Mouse (Mus musculus): ENCODE results near the gene Edn1. TPM values are rescaled to one million over a fixed set of nuclear protein-coding genes. Genes with fewer than 3 reads are reported as not detected.

Edn1 gene
- polyA plus RNA-seq, 1 experiment from 2014 or later = 0.99 TPM

- H3K4me1 ChIP-seq (ENCODE audit: control insufficient read depth, insufficient read depth, low read length) = 0 out of 2 replicates have a peak, but pooled peaks cover 3% of the 10 kb centered on the region
- H3K9me3 ChIP-seq (ENCODE audit: control insufficient read depth, low read length) = no peaks in the 10 kb centered on the region
- H3K4me3 ChIP-seq (ENCODE audit: low read depth, low read length) = no peak overlapping the region
- ATAC-seq (ENCODE audit: insufficient number of reproducible peaks, low FRiP score, low TSS enrichment, low read depth) (no peak), DNase-seq (ENCODE audit: low spot score) (no peak)
- H3K4me2 ChIP-seq (ENCODE audit: low read depth, severe bottlenecking) = no peak overlapping the region
- H3K27ac ChIP-seq (replicated peaks; ENCODE audit: low read depth, low read length) = no peak overlapping the region
- no peaks in the 10 kb centered on the region for H3K27me3 ChIP-seq (ENCODE audit: control insufficient read depth, insufficient read depth, low read length)
- 95% methylated on average over 3 of the region's 3 CpGs for WGBS
- no peak overlapping the region for H3K9ac ChIP-seq (ENCODE audit: low read length)
- no peaks in the 10 kb centered on the region for H3K36me3 ChIP-seq (ENCODE audit: control insufficient read depth, insufficient read depth, low read length)
These were observed 15.4 kb upstream of the Edn1 start for GRCm38 (mm10) chr13:42285896-42286295.

- no peak for ATAC-seq (ENCODE audit: insufficient number of reproducible peaks, low FRiP score, low TSS enrichment, low read depth)
- 0 out of 2 replicates have a peak, but pooled peaks cover 3% of the 10 kb centered on the region for H3K4me1 ChIP-seq (ENCODE audit: control insufficient read depth, insufficient read depth, low read length)
These were observed 14.5 kb upstream of the Edn1 start for GRCm38 (mm10) chr13:42286768-42287167.

GRCm38 (mm10) chr13:42292593-42292992, 8.7 kb upstream of the Edn1 start:
- DNase-seq (ENCODE audit: low spot score) (no peak), ATAC-seq (ENCODE audit: insufficient number of reproducible peaks, low FRiP score, low TSS enrichment, low read depth) (no peak)
- Histone ChIP-seq H3K36me3 (ENCODE audit: control insufficient read depth, insufficient read depth, low read length) (no peaks in the 10 kb centered on the region), H3K9ac (ENCODE audit: low read length) (no peak overlapping the region), H3K27me3 (ENCODE audit: control insufficient read depth, insufficient read depth, low read length) (no peaks in the 10 kb centered on the region), H3K4me1 (ENCODE audit: control insufficient read depth, insufficient read depth, low read length) (0 out of 2 replicates have a peak, but pooled peaks cover 3% of the 10 kb centered on the region), H3K4me2 (ENCODE audit: low read depth, severe bottlenecking) (no peak overlapping the region), H3K9me3 (ENCODE audit: control insufficient read depth, low read length) (no peaks in the 10 kb centered on the region), H3K27ac (replicated peaks; ENCODE audit: low read depth, low read length) (no peak overlapping the region), H3K4me3 (ENCODE audit: low read depth, low read length) (no peak overlapping the region)
- 87% methylated on average over 5 of the region's 5 CpGs for WGBS

More at GRCm38 (mm10) chr13:42286768-42287167, 14.5 kb upstream of the Edn1 start:
- H3K4me3 ChIP-seq (ENCODE audit: low read depth, low read length) = no peak overlapping the region
- H3K27ac ChIP-seq (replicated peaks; ENCODE audit: low read depth, low read length) = no peak overlapping the region
- no peak for DNase-seq (ENCODE audit: low spot score)
- 82% methylated on average over 4 of the region's 4 CpGs for WGBS
- H3K9ac ChIP-seq (ENCODE audit: low read length) = no peak overlapping the region
- H3K4me2 ChIP-seq (ENCODE audit: low read depth, severe bottlenecking) = no peak overlapping the region
- H3K27me3 ChIP-seq (ENCODE audit: control insufficient read depth, insufficient read depth, low read length) = no peaks in the 10 kb centered on the region
- no peaks in the 10 kb centered on the region for H3K36me3 ChIP-seq (ENCODE audit: control insufficient read depth, insufficient read depth, low read length)
- no peaks in the 10 kb centered on the region for H3K9me3 ChIP-seq (ENCODE audit: control insufficient read depth, low read length)

GRCm38 (mm10) chr13:42298302-42298701, 3.0 kb upstream of the Edn1 start:
- no peaks in the 10 kb centered on the region for H3K9me3 ChIP-seq (ENCODE audit: control insufficient read depth, low read length)
- ATAC-seq (ENCODE audit: insufficient number of reproducible peaks, low FRiP score, low TSS enrichment, low read depth) (no peak), DNase-seq (ENCODE audit: low spot score) (no peak)
- WGBS = 76% methylated on average over 8 of the region's 8 CpGs
- H3K4me3 ChIP-seq (ENCODE audit: low read depth, low read length) = no peak overlapping the region
- peaks cover 13% of the 10 kb centered on the region for H3K27me3 ChIP-seq (ENCODE audit: control insufficient read depth, insufficient read depth, low read length)
- no peaks in the 10 kb centered on the region for H3K4me1 ChIP-seq (ENCODE audit: control insufficient read depth, insufficient read depth, low read length)
- H3K36me3 ChIP-seq (ENCODE audit: control insufficient read depth, insufficient read depth, low read length) = no peaks in the 10 kb centered on the region
- H3K27ac ChIP-seq (replicated peaks; ENCODE audit: low read depth, low read length) = no peak overlapping the region
- no peak overlapping the region for H3K4me2 ChIP-seq (ENCODE audit: low read depth, severe bottlenecking)
- no peak overlapping the region for H3K9ac ChIP-seq (ENCODE audit: low read length)

GRCm38 (mm10) chr13:42298766-42299165, 2.5 kb upstream of the Edn1 start:
- DNase-seq (ENCODE audit: low spot score) = no peak
- no peaks in the 10 kb centered on the region for H3K4me1 ChIP-seq (ENCODE audit: control insufficient read depth, insufficient read depth, low read length)
- H3K27me3 ChIP-seq (ENCODE audit: control insufficient read depth, insufficient read depth, low read length) = peaks cover 17% of the 10 kb centered on the region
- no peak overlapping the region for H3K9ac ChIP-seq (ENCODE audit: low read length)
- no peaks in the 10 kb centered on the region for H3K36me3 ChIP-seq (ENCODE audit: control insufficient read depth, insufficient read depth, low read length)
- no peaks in the 10 kb centered on the region for H3K9me3 ChIP-seq (ENCODE audit: control insufficient read depth, low read length)
- no peak overlapping the region for H3K27ac ChIP-seq (replicated peaks; ENCODE audit: low read depth, low read length)
- H3K4me2 ChIP-seq (ENCODE audit: low read depth, severe bottlenecking) = no peak overlapping the region
- ATAC-seq (ENCODE audit: insufficient number of reproducible peaks, low FRiP score, low TSS enrichment, low read depth) = no peak
- no peak overlapping the region for H3K4me3 ChIP-seq (ENCODE audit: low read depth, low read length)

- Histone ChIP-seq H3K36me3 (ENCODE audit: control insufficient read depth, insufficient read depth, low read length) (no peaks in the 10 kb centered on the region), H3K27me3 (ENCODE audit: control insufficient read depth, insufficient read depth, low read length) (peaks cover 17% of the 10 kb centered on the region), H3K9me3 (ENCODE audit: control insufficient read depth, low read length) (no peaks in the 10 kb centered on the region), H3K27ac (replicated peaks; ENCODE audit: low read depth, low read length) (no peak overlapping the region), H3K4me1 (ENCODE audit: control insufficient read depth, insufficient read depth, low read length) (no peaks in the 10 kb centered on the region), H3K4me2 (ENCODE audit: low read depth, severe bottlenecking) (peak overlapping the region; percentile 50), H3K4me3 (ENCODE audit: low read depth, low read length) (no peak overlapping the region; the same call in 1 of the 2 replicates), H3K9ac (ENCODE audit: low read length) (no peak overlapping the region)
- WGBS = 3% methylated on average over 11 of the region's 11 CpGs
- peak; percentile 87 for DNase-seq (ENCODE audit: low spot score)
- no peak for ATAC-seq (ENCODE audit: insufficient number of reproducible peaks, low FRiP score, low TSS enrichment, low read depth)
These were observed 709 bp upstream of the Edn1 start for GRCm38 (mm10) chr13:42300567-42300966.

- 31% methylated on average over 27 of the region's 27 CpGs for WGBS
- Histone ChIP-seq H3K4me2 (ENCODE audit: low read depth, severe bottlenecking) (peak overlapping the region; percentile 50; the same call in 1 of the 2 replicates), H3K27me3 (ENCODE audit: control insufficient read depth, insufficient read depth, low read length) (peaks cover 17% of the 10 kb centered on the region), H3K9ac (ENCODE audit: low read length) (no peak overlapping the region), H3K4me3 (ENCODE audit: low read depth, low read length) (peak overlapping the region; percentile 26; the same call in 1 of the 2 replicates), H3K27ac (replicated peaks; ENCODE audit: low read depth, low read length) (no peak overlapping the region), H3K4me1 (ENCODE audit: control insufficient read depth, insufficient read depth, low read length) (no peaks in the 10 kb centered on the region), H3K36me3 (ENCODE audit: control insufficient read depth, insufficient read depth, low read length) (no peaks in the 10 kb centered on the region), H3K9me3 (ENCODE audit: control insufficient read depth, low read length) (no peaks in the 10 kb centered on the region)
- ATAC-seq (ENCODE audit: insufficient number of reproducible peaks, low FRiP score, low TSS enrichment, low read depth) (no peak), DNase-seq (ENCODE audit: low spot score) (peak; percentile 38)
These were observed 935 bp downstream of the Edn1 start for GRCm38 (mm10) chr13:42301961-42302861.

- Histone ChIP-seq H3K27me3 (ENCODE audit: control insufficient read depth, insufficient read depth, low read length) (peaks cover 17% of the 10 kb centered on the region), H3K36me3 (ENCODE audit: control insufficient read depth, insufficient read depth, low read length) (no peaks in the 10 kb centered on the region), H3K4me1 (ENCODE audit: control insufficient read depth, insufficient read depth, low read length) (no peaks in the 10 kb centered on the region), H3K9me3 (ENCODE audit: control insufficient read depth, low read length) (no peaks in the 10 kb centered on the region), H3K27ac (replicated peaks; ENCODE audit: low read depth, low read length) (no peak overlapping the region), H3K4me2 (ENCODE audit: low read depth, severe bottlenecking) (no peak overlapping the region), H3K4me3 (ENCODE audit: low read depth, low read length) (no peak overlapping the region), H3K9ac (ENCODE audit: low read length) (no peak overlapping the region)
- ATAC-seq (ENCODE audit: insufficient number of reproducible peaks, low FRiP score, low TSS enrichment, low read depth) (no peak), DNase-seq (ENCODE audit: low spot score) (no peak)
- WGBS = 53% methylated on average over 11 of the region's 11 CpGs
These were observed 2.1 kb downstream of the Edn1 start for GRCm38 (mm10) chr13:42303180-42303929.
